8 mouse cellular contexts compared by ENCODE assay signal in genomic region chr9:21072641-21073040, GRCm38 (mm10). TPM values are rescaled to one million over a fixed set of nuclear protein-coding genes. Genes with fewer than 3 reads are reported as not detected.
DNase-seq lines count a peak whose midpoint lies in the region; ATAC-seq and TF ChIP-seq lines count a peak whose summit lies in the region.

No protein-coding gene starts in this region.

- POLR2A ChIA-PET in Patski (lab: Charles Lee) = interaction anchor here (1.4 kb wide), 1 partner anchor 10 kb away, joined by 7 read pairs; no protein-coding TSS in a partner anchor

- 12% methylated on average over 4 of the region's 4 CpGs for WGBS in kidney, embryonic 15.5 days
- WGBS in hindbrain, embryonic 10.5 days = 18% methylated on average over 4 of the region's 4 CpGs
- 17% methylated on average over 4 of the region's 4 CpGs for WGBS in midbrain, embryonic 10.5 days

- peaks cover 69% of the 10 kb centered on the region for H3K36me3 ChIP-seq in kidney, embryonic 15.5 days
- peaks cover 67% of the 10 kb centered on the region for H3K36me3 ChIP-seq in hindbrain, embryonic 10.5 days
- peaks cover 74% of the 10 kb centered on the region for H3K36me3 ChIP-seq in midbrain, embryonic 10.5 days

- peak overlapping the region; percentile 87 for H3K4me2 ChIP-seq in kidney, embryonic 15.5 days

- no peak for TF ChIP-seq CTCF in Patski (IDR thresholded peaks at IDR 0.05)

- in situ Hi-C loops in Patski (cut with MboI; ENCODE audit: low pct_unique_long_range_greater_than_20kb) = loop anchor here (5.0 kb wide), 1 partner anchor 40 kb away; the partner anchor contains the start of gene Icam5

- H3K9ac ChIP-seq in kidney, embryonic 15.5 days = peak overlapping the region; percentile 89

- 0 out of 2 replicates have a peak, but pooled peaks have one; percentile 7 for ATAC-seq in kidney, embryonic 15.5 days (replicated peaks; ENCODE audit: low FRiP score)
- ATAC-seq in Patski = peak; percentile 17

- CTCF ChIA-PET in Patski (lab: Charles Lee) = interaction anchor here (1.5 to 2.0 kb wide), 3 partner anchors 12 to 64 kb away, joined by 4 to 7 read pairs (median 6); no protein-coding TSS in a partner anchor

- H3K9me3 ChIP-seq in kidney, embryonic 15.5 days (replicated peaks) = no peaks in the 10 kb centered on the region
- no peaks in the 10 kb centered on the region for H3K9me3 ChIP-seq in hindbrain, embryonic 10.5 days
- H3K9me3 ChIP-seq in midbrain, embryonic 10.5 days (replicated peaks) = no peaks in the 10 kb centered on the region

- H3K4me3 ChIP-seq in kidney, embryonic 15.5 days (replicated peaks) = peak overlapping the region; percentile 95
- peak overlapping the region; percentile 90 for H3K4me3 ChIP-seq in hindbrain, embryonic 10.5 days
- peak overlapping the region; percentile 69 for H3K4me3 ChIP-seq in midbrain, embryonic 10.5 days

- DNase-seq in kidney, adult 18-20 months = no peak
- no peak for DNase-seq in Patski (ENCODE audit: low read depth, low spot score)
- no peak for DNase-seq in hindbrain, embryonic 10.5 days (ENCODE audit: low spot score)
- peak; percentile 15 for DNase-seq in midbrain, embryonic 10.5 days (ENCODE audit: low spot score)
- DNase-seq in right cerebral cortex, postnatal 25 days = no peak
- DNase-seq in frontal cortex, postnatal 10 days (ENCODE audit: low spot score in 2 of 2) = no peak
- DNase-seq in thymus, postnatal 4 days = no peak

- H3K27ac ChIP-seq in kidney, embryonic 15.5 days = peak overlapping the region; percentile 80
- H3K27ac ChIP-seq in hindbrain, embryonic 10.5 days = peak overlapping the region; percentile 91
- H3K27ac ChIP-seq in midbrain, embryonic 10.5 days (replicated peaks) = peak overlapping the region; percentile 80

- peaks cover 18% of the 10 kb centered on the region for H3K4me1 ChIP-seq in kidney, embryonic 15.5 days
- peaks cover 25% of the 10 kb centered on the region for H3K4me1 ChIP-seq in hindbrain, embryonic 10.5 days (replicated peaks)
- H3K4me1 ChIP-seq in midbrain, embryonic 10.5 days = peaks cover 23% of the 10 kb centered on the region

- H3K27me3 ChIP-seq in kidney, embryonic 15.5 days = no peaks in the 10 kb centered on the region
- no peaks in the 10 kb centered on the region for H3K27me3 ChIP-seq in Patski
- no peaks in the 10 kb centered on the region for H3K27me3 ChIP-seq in hindbrain, embryonic 10.5 days (ENCODE audit: insufficient read depth, poor library complexity, severe bottlenecking)
- H3K27me3 ChIP-seq in midbrain, embryonic 10.5 days (ENCODE audit: low read depth, poor library complexity, severe bottlenecking) = no peaks in the 10 kb centered on the region

RNA-seq across cellular contexts. Expression of gene Gm49373, which starts 0.3 kb away (rescaled TPM):
- polyA plus RNA-seq in kidney, embryonic 15.5 days (2015; fragmentation: Nextera tagmentation; extraction: Ambion mirVana) = 0.45 and 0.86 TPM in 2 replicates
- 0.15 TPM for polyA plus RNA-seq in Patski (2021)
- 1.0 and 1.4 TPM in 2 replicates for polyA plus RNA-seq in hindbrain, embryonic 10.5 days (2016; fragmentation: Nextera tagmentation; extraction: Ambion mirVana)
- 1.0 and 1.3 TPM in 2 replicates for polyA plus RNA-seq in midbrain, embryonic 10.5 days (2016; fragmentation: Nextera tagmentation; extraction: Ambion mirVana)

RNA-seq across cellular contexts. Expression of gene Fdx1l, which starts 0.8 kb away (rescaled TPM):
- polyA plus RNA-seq in kidney, embryonic 15.5 days (2015; fragmentation: Nextera tagmentation; extraction: Ambion mirVana) = 53.9 and 61.0 TPM in 2 replicates
- 61.0 TPM for polyA plus RNA-seq in Patski (2021)
- 64.4 and 66.3 TPM in 2 replicates for polyA plus RNA-seq in hindbrain, embryonic 10.5 days (2016; fragmentation: Nextera tagmentation; extraction: Ambion mirVana)
- 57.1 and 66.7 TPM in 2 replicates for polyA plus RNA-seq in midbrain, embryonic 10.5 days (2016; fragmentation: Nextera tagmentation; extraction: Ambion mirVana)

RNA-seq across cellular contexts. Expression of gene Zglp1, which starts 5.7 kb away (rescaled TPM):
- polyA plus RNA-seq in kidney, embryonic 15.5 days (2015; fragmentation: Nextera tagmentation; extraction: Ambion mirVana) = 1.6 and 1.8 TPM in 2 replicates
- 0.10 TPM for polyA plus RNA-seq in Patski (2021)
- polyA plus RNA-seq in hindbrain, embryonic 10.5 days (2016; fragmentation: Nextera tagmentation; extraction: Ambion mirVana) = 1.0 TPM in 2 replicates
- 0.91 and 1.2 TPM in 2 replicates for polyA plus RNA-seq in midbrain, embryonic 10.5 days (2016; fragmentation: Nextera tagmentation; extraction: Ambion mirVana)

RNA-seq across cellular contexts. Expression of gene Gm38431, which starts 19.2 kb away (rescaled TPM):
- 2.2 and 3.0 TPM in 2 replicates for polyA plus RNA-seq in kidney, embryonic 15.5 days (2015; fragmentation: Nextera tagmentation; extraction: Ambion mirVana)
- polyA plus RNA-seq in Patski (2021) = 1.2 TPM
- polyA plus RNA-seq in hindbrain, embryonic 10.5 days (2016; fragmentation: Nextera tagmentation; extraction: Ambion mirVana) = 2.9 and 3.7 TPM in 2 replicates
- 3.4 and 3.9 TPM in 2 replicates for polyA plus RNA-seq in midbrain, embryonic 10.5 days (2016; fragmentation: Nextera tagmentation; extraction: Ambion mirVana)

RNA-seq across cellular contexts. Expression of gene Raver1, which starts 19.2 kb away (rescaled TPM):
- polyA plus RNA-seq in kidney, embryonic 15.5 days (2015; fragmentation: Nextera tagmentation; extraction: Ambion mirVana) = 67.9 and 76.3 TPM in 2 replicates
- 65.4 TPM for polyA plus RNA-seq in Patski (2021)
- polyA plus RNA-seq in hindbrain, embryonic 10.5 days (2016; fragmentation: Nextera tagmentation; extraction: Ambion mirVana) = 94.3 and 103 TPM in 2 replicates
- polyA plus RNA-seq in midbrain, embryonic 10.5 days (2016; fragmentation: Nextera tagmentation; extraction: Ambion mirVana) = 95.4 and 102 TPM in 2 replicates
